8 mouse cellular contexts compared by ENCODE assay signal in the genomic region with DNA sequence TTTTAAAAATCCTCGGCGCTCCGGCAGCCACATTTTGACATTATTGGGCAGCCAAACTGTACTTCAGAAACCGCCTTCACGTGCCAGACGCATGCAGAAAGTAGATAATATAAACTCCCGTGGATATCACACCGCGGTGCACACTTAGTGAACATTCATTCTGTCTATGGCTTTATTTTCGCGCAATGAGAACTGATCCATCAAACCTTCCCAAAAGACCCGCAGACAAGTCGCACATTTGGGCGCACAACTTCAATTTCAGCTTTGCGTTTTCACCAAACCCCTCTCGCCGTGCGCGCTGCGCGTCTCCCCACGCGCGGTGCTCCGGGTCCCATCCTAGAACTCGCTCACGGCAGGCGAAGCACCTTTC. TPM values are rescaled to one million over a fixed set of nuclear protein-coding genes. Genes with fewer than 3 reads are reported as not detected.
A peak's percentile ranks its signal among the peaks of the same experiment; 100 is the strongest.
DNase-seq lines count a peak whose midpoint lies in the region; ATAC-seq and TF ChIP-seq lines count a peak whose summit lies in the region.

No protein-coding gene starts in this region.

- peak overlapping the region; percentile 82 for H3K9ac ChIP-seq in neural tube, embryonic 14.5 days (replicated peaks; ENCODE audit: low read depth, low read length)

- peaks cover 24% of the 10 kb centered on the region for H3K4me1 ChIP-seq in thymus, adult 2 months (replicated peaks; ENCODE audit: control insufficient read depth, insufficient read depth, low read length)
- peaks cover 36% of the 10 kb centered on the region for H3K4me1 ChIP-seq in limb, embryonic 10.5 days
- H3K4me1 ChIP-seq in neural tube, embryonic 14.5 days (ENCODE audit: control insufficient read depth, insufficient read depth, low read length): peaks cover 20% of the 10 kb centered on the region

- H3K36me3 ChIP-seq in thymus, adult 2 months (ENCODE audit: control insufficient read depth, insufficient read depth, low read length): no peaks in the 10 kb centered on the region
- peaks cover 12% of the 10 kb centered on the region for H3K36me3 ChIP-seq in limb, embryonic 10.5 days
- H3K36me3 ChIP-seq in neural tube, embryonic 14.5 days (ENCODE audit: control insufficient read depth, insufficient read depth, low read length): no peaks in the 10 kb centered on the region

- WGBS in thymus, adult 2 months: under 1% methylated on average over 28 of the region's 28 CpGs
- under 1% methylated on average over 28 of the region's 28 CpGs for WGBS in limb, embryonic 10.5 days
- under 1% methylated on average over 28 of the region's 28 CpGs for whole genome bisulfite sequencing in neural tube, embryonic 14.5 days

- DNase-seq in embryo, embryonic 10.5 days (ENCODE audit: low spot score): peak; percentile 49
- DNase-seq in embryo, embryonic 10 days (ENCODE audit: low spot score): no peak
- no peak for DNase-seq in thymus, adult 2 months
- no peak for DNase-seq in thymus, postnatal 4 days
- no peak for DNase-seq in limb, embryonic 10.5 days (ENCODE audit: low spot score)
- DNase-seq in thymus, postnatal 25 days: no peak
- no peak for DNase-seq in cerebellum, adult 11-12 months

- no peak for TF ChIP-seq POLR2A in thymus, adult 2 months (IDR thresholded peaks at IDR 0.05; ENCODE audit: control insufficient read depth, extremely low read depth, insufficient read depth, low read length, poor library complexity)

- no peaks in the 10 kb centered on the region for H3K27me3 ChIP-seq in thymus, adult 2 months (ENCODE audit: control insufficient read depth, insufficient read depth, low read length)
- no peaks in the 10 kb centered on the region for H3K27me3 ChIP-seq in limb, embryonic 10.5 days (ENCODE audit: low read depth, poor library complexity, severe bottlenecking)
- no peaks in the 10 kb centered on the region for H3K27me3 ChIP-seq in neural tube, embryonic 14.5 days (ENCODE audit: control insufficient read depth, insufficient read depth, low read length)

- H3K4me2 ChIP-seq in neural tube, embryonic 14.5 days (ENCODE audit: low read depth, low read length): peak overlapping the region; percentile 68

- no peaks in the 10 kb centered on the region for H3K9me3 ChIP-seq in limb, embryonic 10.5 days (replicated peaks)
- H3K9me3 ChIP-seq in neural tube, embryonic 14.5 days (ENCODE audit: control insufficient read depth, low read length): no peaks in the 10 kb centered on the region

- no peak for TF ChIP-seq CTCF in thymus, adult 2 months (IDR thresholded peaks at IDR 0.05; ENCODE audit: borderline replicate concordance, control insufficient read depth, extremely low read depth, insufficient read depth, low read length, poor library complexity)

- H3K4me3 ChIP-seq in thymus, adult 2 months (ENCODE audit: control insufficient read depth, insufficient read depth, low read length): peak overlapping the region; percentile 79
- H3K4me3 ChIP-seq in limb, embryonic 10.5 days: peak overlapping the region; percentile 78
- H3K4me3 ChIP-seq in neural tube, embryonic 14.5 days (ENCODE audit: low read depth, low read length): peak overlapping the region; percentile 94

- ATAC-seq in neural tube, embryonic 14.5 days (ENCODE audit: low read depth): no peak

- H3K27ac ChIP-seq in thymus, adult 2 months (ENCODE audit: control insufficient read depth, insufficient read depth, low read length): peak overlapping the region; percentile 67
- peak overlapping the region; percentile 98 for H3K27ac ChIP-seq in limb, embryonic 10.5 days
- H3K27ac ChIP-seq in neural tube, embryonic 14.5 days (ENCODE audit: low read depth, low read length): peak overlapping the region; percentile 99

RNA-seq across cellular contexts. Expression of gene Tbl1xr1, which starts 0.9 kb away (rescaled TPM):
- polyA plus RNA-seq in thymus, adult 2 months (2012; rRNA removed): 53.2 and 67.3 TPM in 2 replicates
- 23.8 and 27.5 TPM in 2 replicates for polyA plus RNA-seq in limb, embryonic 10.5 days (2016; fragmentation: Nextera tagmentation; extraction: Ambion mirVana)
- polyA plus RNA-seq in neural tube, embryonic 14.5 days (2014; fragmentation: Nextera tagmentation; extraction: Ambion mirVana): 27.4 and 28.0 TPM in 2 replicates
